Mouse (Mus musculus) kidney, embryonic 16.5 days (tissue): Measurements from ENCODE around the gene Mrpl33. TPM values are rescaled to one million over a fixed set of nuclear protein-coding genes. Genes with fewer than 3 reads are reported as not detected.

Source experiments
- ATAC-seq: fragments of 200-750 bp; cut with Nextera tagmentation; 2 replicates; pipeline ENCODE4 v1.8.0; 2017; ENCODE audit warnings: moderate TSS enrichment; ENCODE audit not compliant: low FRiP score, low TSS enrichment
- H3K27ac ChIP-seq: fragments of 300-500 bp; sonication (generic); 2 replicates; pipeline ENCODE4 v1.5.1; 2014; ENCODE audit warnings: low read length
- H3K27me3 ChIP-seq: fragments of 300-500 bp; sonication (generic); 2 replicates; pipeline ENCODE4 v1.6.1; 2014; ENCODE audit warnings: low read length, control low read depth, mixed read lengths; ENCODE audit not compliant: insufficient read depth
- H3K36me3 ChIP-seq: fragments of 300-500 bp; sonication (generic); 2 replicates; pipeline ENCODE4 v1.6.1; 2014; ENCODE audit warnings: low read length, control low read depth, mixed read lengths; ENCODE audit not compliant: insufficient read depth
- H3K4me1 ChIP-seq: fragments of 300-500 bp; sonication (generic); 2 replicates; pipeline ENCODE4 v1.6.1; 2014; ENCODE audit warnings: low read length, control low read depth, mixed read lengths; ENCODE audit not compliant: insufficient read depth
- H3K4me2 ChIP-seq: fragments of 300-500 bp; sonication (generic); replicated peaks from 2 replicates; pipeline ENCODE4 v1.6.1; 2014; ENCODE audit warnings: low read depth, low read length
- H3K4me3 ChIP-seq: fragments of 300-500 bp; sonication (generic); 2 replicates; pipeline ENCODE4 v1.5.1; 2014; ENCODE audit warnings: mild to moderate bottlenecking, low read length
- H3K9ac ChIP-seq: fragments of 300-500 bp; sonication (generic); replicated peaks from 2 replicates; pipeline ENCODE4 v1.6.1; 2014; ENCODE audit warnings: low read length
- H3K9me3 ChIP-seq: fragments of 300-500 bp; sonication (generic); 2 replicates; pipeline ENCODE4 v1.6.1; 2016; ENCODE audit warnings: low read length, control low read depth
- WGBS: fragments of 180-500 bp; shearing (Covaris S2); extraction: QIAGEN DNeasy Blood & Tissue Kit; methylation state at CpG from one replicate; pipeline ENCODE4 v1.1.7; 2014; 5-methylcytosine and 5-hydroxymethylcytosine counted together
- polyA plus RNA-seq: library from polyadenylated mRNA; unstranded; fragments of >200 nt; fragmentation: Nextera tagmentation; extraction: Ambion mirVana; gene quantifications from 2 replicates; pipeline ENCODE4 v1.2.1, GENCODE M21; 2015

Mrpl33 gene
- polyA plus RNA-seq, 1 experiment from 2014 or later: 260 TPM

- no peak overlapping the region for H3K9ac ChIP-seq
- ATAC-seq: peak; percentile 36; the same call in 1 of the 2 replicates
These were observed 6.9 kb upstream of the Mrpl33 start for GRCm38 (mm10) chr5:31589711-31590319.

DNA sequence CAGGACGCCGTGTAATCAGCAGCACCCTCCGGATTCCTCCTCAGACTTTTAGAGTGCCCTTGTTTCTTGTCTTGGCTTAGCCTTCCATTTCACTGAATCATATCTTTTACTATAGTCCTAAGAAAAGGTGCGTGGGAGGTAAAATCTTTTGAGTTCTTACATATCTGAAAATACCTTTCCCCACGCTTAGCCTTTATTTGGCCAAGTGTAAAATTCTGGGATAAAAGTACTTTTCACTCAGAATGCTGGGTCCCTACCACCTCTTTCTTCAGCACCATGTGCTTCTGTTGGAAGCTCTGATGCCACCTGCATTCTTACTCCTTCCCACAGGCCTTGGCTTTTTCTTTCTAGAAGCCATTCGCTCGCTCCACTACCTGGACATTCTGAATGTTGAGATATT lies 5.6 kb upstream of the Mrpl33 start:
- H3K4me3 ChIP-seq: no peak overlapping the region
- 0 out of 2 replicates have a peak, but pooled peaks cover 5% of the 10 kb centered on the region for H3K9me3 ChIP-seq
- H3K9ac ChIP-seq: no peak overlapping the region
- no peaks in the 10 kb centered on the region for H3K27me3 ChIP-seq
- 94% methylated on average over 7 of the region's 7 CpGs for WGBS
- H3K4me2 ChIP-seq: no peak overlapping the region
- peaks cover 25% of the 10 kb centered on the region for H3K4me1 ChIP-seq
- ATAC-seq: no peak
- no peak overlapping the region for H3K27ac ChIP-seq
- H3K36me3 ChIP-seq: no peaks in the 10 kb centered on the region

More at GRCm38 (mm10) chr5:31589711-31590319, 6.9 kb upstream of the Mrpl33 start:
- H3K27me3 ChIP-seq: no peaks in the 10 kb centered on the region
- no peaks in the 10 kb centered on the region for H3K36me3 ChIP-seq
- 0 out of 2 replicates have a peak, but pooled peaks cover 5% of the 10 kb centered on the region for H3K9me3 ChIP-seq
- peaks cover 27% of the 10 kb centered on the region for H3K4me1 ChIP-seq
- H3K4me3 ChIP-seq: no peak overlapping the region
- WGBS: 34% methylated on average over 14 of the region's 14 CpGs
- H3K4me2 ChIP-seq: no peak overlapping the region
- H3K27ac ChIP-seq: no peak overlapping the region

DNA sequence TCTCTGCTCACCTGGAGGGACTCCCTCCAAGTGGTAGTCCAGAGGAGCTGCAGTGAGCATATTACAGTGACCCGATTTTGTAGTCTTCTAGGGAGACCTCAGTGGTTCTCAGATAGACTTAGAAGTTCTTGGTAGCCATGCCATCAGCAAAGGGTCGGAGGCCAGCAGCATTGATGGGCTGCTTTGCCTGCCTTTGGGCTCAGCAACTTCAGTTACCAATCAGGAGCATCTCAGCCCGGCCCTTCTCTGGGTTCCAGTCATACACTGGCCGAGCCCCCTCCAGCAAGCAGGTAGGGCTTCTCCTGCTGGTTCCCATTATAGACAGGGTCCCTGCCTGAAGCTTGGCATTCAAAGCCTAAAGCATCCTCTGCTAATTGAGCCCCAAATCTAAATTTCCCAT lies 867 bp upstream of the Mrpl33 start:
- 64% methylated on average over 4 of the region's 4 CpGs for WGBS

GRCm38 (mm10) chr5:31597430-31597944 lies 752 bp downstream of the Mrpl33 start:
- Histone ChIP-seq H3K9me3 (no peaks in the 10 kb centered on the region), H3K4me3 (no peak overlapping the region), H3K36me3 (no peaks in the 10 kb centered on the region), H3K4me2 (peak overlapping the region; percentile 67), H3K9ac (no peak overlapping the region), H3K27me3 (no peaks in the 10 kb centered on the region), H3K27ac (no peak overlapping the region; the same call in 1 of the 2 replicates), H3K4me1 (peaks cover 17% of the 10 kb centered on the region)
- 79% methylated on average over 6 of the region's 6 CpGs for WGBS
- no peak for ATAC-seq

More for the DNA sequence above, 867 bp upstream of the Mrpl33 start:
- H3K4me1 ChIP-seq: peaks cover 17% of the 10 kb centered on the region
- no peaks in the 10 kb centered on the region for H3K9me3 ChIP-seq
- H3K4me3 ChIP-seq: no peak overlapping the region
- peak overlapping the region; percentile 73; the same call in 1 of the 2 replicates for H3K9ac ChIP-seq
- H3K4me2 ChIP-seq: peak overlapping the region; percentile 67; the same call in 1 of the 2 replicates
- 0 out of 2 replicates have a peak overlapping the region, but pooled peaks have one; percentile 57 for H3K27ac ChIP-seq
- no peaks in the 10 kb centered on the region for H3K27me3 ChIP-seq
- no peaks in the 10 kb centered on the region for H3K36me3 ChIP-seq
- no peak for ATAC-seq

DNA sequence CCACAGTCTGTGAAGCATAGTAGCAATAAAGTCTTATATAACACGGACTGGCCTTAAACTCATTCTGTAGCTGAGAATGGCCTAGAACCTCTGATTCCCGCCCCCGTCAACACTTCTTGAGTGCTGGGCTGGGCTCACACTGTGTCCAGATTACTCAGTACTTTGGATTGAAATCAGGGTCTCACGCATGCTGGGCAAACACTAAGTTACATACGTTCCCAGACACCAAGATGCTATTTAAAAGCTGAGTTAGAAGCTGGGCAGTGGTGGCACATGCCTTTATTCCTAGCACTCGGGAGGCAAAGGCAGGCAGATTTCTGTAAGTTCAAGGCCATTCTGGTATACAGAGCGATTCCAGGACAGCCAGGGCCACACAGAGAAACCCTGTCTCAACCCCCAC lies 1.4 kb downstream of the Mrpl33 start:
- no peak overlapping the region for H3K9ac ChIP-seq
- WGBS: 85% methylated on average over 7 of the region's 7 CpGs
- H3K9me3 ChIP-seq: no peaks in the 10 kb centered on the region
- H3K27me3 ChIP-seq: no peaks in the 10 kb centered on the region
- H3K36me3 ChIP-seq: no peaks in the 10 kb centered on the region
- H3K4me1 ChIP-seq: peaks cover 17% of the 10 kb centered on the region
- H3K4me2 ChIP-seq: no peak overlapping the region
- no peak for ATAC-seq
- no peak overlapping the region for H3K4me3 ChIP-seq
- no peak overlapping the region for H3K27ac ChIP-seq

DNA sequence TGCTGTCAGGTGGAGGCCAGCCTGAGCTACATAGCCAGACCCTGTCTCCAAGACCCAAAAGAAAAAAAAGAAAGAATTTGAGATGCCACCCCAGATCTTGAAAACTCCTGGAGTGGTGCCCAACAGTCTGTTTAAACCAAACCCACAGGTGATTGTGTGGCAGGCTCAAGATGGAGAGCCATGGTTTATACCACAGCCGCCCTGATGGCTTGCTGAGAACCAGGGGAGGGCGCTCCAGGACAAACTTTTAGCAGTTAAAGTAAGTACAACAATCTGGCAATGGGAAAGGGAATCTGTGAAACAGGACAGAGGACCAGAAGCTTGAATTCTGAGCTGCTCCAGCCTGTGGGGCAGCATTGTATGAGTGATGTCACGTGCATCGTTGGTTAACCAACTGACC lies 1.8 kb downstream of the Mrpl33 start:
- H3K36me3 ChIP-seq: no peaks in the 10 kb centered on the region
- no peak overlapping the region for H3K4me2 ChIP-seq
- no peaks in the 10 kb centered on the region for H3K27me3 ChIP-seq
- WGBS: 68% methylated on average over 4 of the region's 4 CpGs
- no peak overlapping the region for H3K9ac ChIP-seq
- no peak for ATAC-seq
- H3K9me3 ChIP-seq: no peaks in the 10 kb centered on the region
- peaks cover 17% of the 10 kb centered on the region for H3K4me1 ChIP-seq
- H3K4me3 ChIP-seq: no peak overlapping the region
- no peak overlapping the region for H3K27ac ChIP-seq

DNA sequence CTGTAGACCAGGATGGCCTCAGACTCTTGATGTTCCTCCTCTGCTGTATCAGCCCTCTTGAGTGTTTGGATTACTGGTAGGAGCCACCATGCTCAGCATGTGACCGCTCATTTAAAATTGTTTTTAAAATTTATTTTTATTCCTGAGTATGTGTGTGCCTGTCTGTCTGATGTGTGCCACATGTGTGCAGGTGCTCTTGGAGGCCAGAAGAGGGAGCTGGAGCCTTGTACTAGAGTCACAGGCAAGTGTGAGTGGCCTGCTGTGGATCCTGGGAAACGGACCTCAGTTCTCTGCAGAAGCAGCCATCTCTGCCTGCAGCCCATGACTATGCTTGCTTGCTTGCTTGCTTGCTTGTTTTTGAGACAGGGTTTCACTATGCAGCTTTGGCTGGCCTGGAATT lies 2.4 kb downstream of the Mrpl33 start:
- WGBS: 82% methylated on average over 2 of the region's 2 CpGs
- no peak for ATAC-seq

GRCm38 (mm10) chr5:31601162-31601722 lies 4.5 kb downstream of the Mrpl33 start:
- peaks cover 11% of the 10 kb centered on the region for H3K4me1 ChIP-seq
- 83% methylated on average over 7 of the region's 7 CpGs for WGBS
- H3K27me3 ChIP-seq: no peaks in the 10 kb centered on the region
- no peak overlapping the region for H3K4me3 ChIP-seq
- no peak overlapping the region for H3K4me2 ChIP-seq
- H3K9ac ChIP-seq: no peak overlapping the region
- no peaks in the 10 kb centered on the region for H3K36me3 ChIP-seq
- no peak for ATAC-seq
- no peak overlapping the region for H3K27ac ChIP-seq
- no peaks in the 10 kb centered on the region for H3K9me3 ChIP-seq

More for the DNA sequence above, 2.4 kb downstream of the Mrpl33 start:
- H3K4me1 ChIP-seq: peaks cover 17% of the 10 kb centered on the region
- no peak overlapping the region for H3K27ac ChIP-seq
- H3K9ac ChIP-seq: no peak overlapping the region
- H3K4me2 ChIP-seq: no peak overlapping the region
- H3K9me3 ChIP-seq: no peaks in the 10 kb centered on the region
- no peak overlapping the region for H3K4me3 ChIP-seq
- H3K27me3 ChIP-seq: no peaks in the 10 kb centered on the region
- H3K36me3 ChIP-seq: no peaks in the 10 kb centered on the region

- peak; percentile 58; the same call in 1 of the 2 replicates for ATAC-seq
These were observed 5.6 kb downstream of the Mrpl33 start for GRCm38 (mm10) chr5:31602377-31602776.

DNA sequence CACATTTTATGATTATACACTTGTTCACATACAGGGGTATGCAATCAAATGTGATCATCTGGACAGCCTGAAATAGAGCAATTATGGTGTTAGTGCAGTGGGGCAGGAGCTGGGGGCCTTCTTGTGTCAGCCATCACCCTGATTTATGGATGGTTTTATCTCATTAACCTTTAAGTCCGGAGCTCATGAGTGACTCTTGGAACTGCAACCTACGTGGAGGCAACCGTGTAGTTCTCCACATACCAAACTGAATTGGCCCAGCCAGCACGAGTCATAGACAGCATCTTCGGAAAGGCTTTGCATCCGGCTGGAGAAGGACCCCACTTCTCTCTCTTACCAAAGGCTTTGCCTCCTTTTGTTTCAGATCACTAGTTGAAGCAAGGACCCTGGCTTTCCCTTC lies 7.0 kb downstream of the Mrpl33 start:
- no peak for ATAC-seq
- 50% methylated on average over 6 of the region's 6 CpGs for WGBS
- H3K4me1 ChIP-seq: no peaks in the 10 kb centered on the region
- no peaks in the 10 kb centered on the region for H3K36me3 ChIP-seq
- H3K9ac ChIP-seq: no peak overlapping the region
- no peak overlapping the region for H3K27ac ChIP-seq
- H3K4me2 ChIP-seq: no peak overlapping the region
- H3K4me3 ChIP-seq: no peak overlapping the region
- H3K9me3 ChIP-seq: no peaks in the 10 kb centered on the region
- H3K27me3 ChIP-seq: no peaks in the 10 kb centered on the region

More at GRCm38 (mm10) chr5:31602377-31602776, 5.6 kb downstream of the Mrpl33 start:
- H3K4me2 ChIP-seq: no peak overlapping the region
- H3K4me3 ChIP-seq: no peak overlapping the region
- H3K9ac ChIP-seq: no peak overlapping the region
- no peaks in the 10 kb centered on the region for H3K9me3 ChIP-seq
- no peak overlapping the region for H3K27ac ChIP-seq
- 57% methylated on average over 1 of the region's 1 CpGs for WGBS
- H3K27me3 ChIP-seq: no peaks in the 10 kb centered on the region
- no peaks in the 10 kb centered on the region for H3K4me1 ChIP-seq
- H3K36me3 ChIP-seq: no peaks in the 10 kb centered on the region
